Mouse (Mus musculus): ENCODE results near the gene Srprb. TPM values are rescaled to one million over a fixed set of nuclear protein-coding genes. Genes with fewer than 3 reads are reported as not detected.

The Srprb gene
- total RNA-seq, 2 experiments from 2014 or later = 16.3 to 18.0 TPM

GRCm38 (mm10) chr9:103153286-103153685 lies 48.7 kb downstream of the Srprb start:
- DNase-seq = no peak
- intact Hi-C loops (cut with DNase I) = no loop called here

DNA sequence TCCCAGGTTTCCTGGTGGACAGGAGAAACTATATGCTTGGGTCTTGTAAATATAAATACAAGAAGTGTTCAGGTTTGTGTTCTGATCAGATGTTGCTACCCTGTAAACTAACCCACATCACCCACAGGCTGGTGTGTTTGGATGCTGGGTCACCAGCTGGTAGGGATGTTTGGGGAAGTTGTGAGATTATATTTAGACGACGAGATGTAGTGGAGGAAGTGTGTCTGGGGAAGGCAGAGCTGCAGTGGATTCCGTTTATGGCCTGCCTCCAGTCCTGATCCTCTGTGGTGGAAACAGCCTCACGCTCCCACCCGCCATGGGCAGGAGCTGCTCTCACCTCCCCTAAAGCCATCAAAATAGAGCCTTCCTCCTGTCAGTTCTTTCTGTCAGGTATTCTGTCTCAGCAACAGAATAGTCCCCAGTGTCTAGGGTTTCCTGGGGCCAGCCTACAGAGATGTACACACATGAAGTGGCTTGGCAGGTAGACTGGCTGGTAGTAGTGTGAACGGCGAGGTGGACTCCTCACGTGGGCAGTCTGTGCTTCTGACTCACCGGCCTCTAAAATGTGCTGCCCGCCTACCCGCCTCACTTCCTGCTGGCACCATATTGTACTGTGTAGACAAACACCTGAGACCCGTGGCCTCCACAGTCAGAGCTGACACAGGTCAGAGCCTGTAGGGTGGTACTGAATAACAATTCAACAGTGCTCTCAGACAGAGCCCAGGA lies 52.7 kb downstream of the Srprb start:
- intact Hi-C loops (cut with DNase I) = no loop called here
- DNase-seq = no peak

GRCm38 (mm10) chr9:103147103-103147502 lies 54.8 kb downstream of the Srprb start:
- DNase-seq = no peak
- intact Hi-C loops (cut with DNase I) = no loop called here

DNA sequence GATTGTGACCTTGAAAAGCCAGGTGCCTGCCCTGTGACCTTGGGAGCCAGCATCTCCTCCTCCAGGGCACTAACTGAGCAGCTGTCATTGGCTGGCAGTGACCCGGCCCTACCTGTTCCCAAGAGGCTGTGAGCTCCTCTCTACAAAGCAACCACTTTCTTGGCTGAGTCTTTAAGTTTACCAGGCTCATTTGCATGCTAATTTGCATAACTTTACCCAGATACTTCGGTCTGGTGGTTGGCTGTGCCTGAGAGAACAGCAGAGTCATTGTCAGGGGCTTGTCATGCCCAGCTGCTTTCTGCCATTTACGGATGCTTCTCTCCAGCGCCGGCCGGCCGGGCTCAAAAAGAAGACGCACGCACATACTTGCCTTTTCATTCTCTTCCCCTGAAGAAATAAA lies 55.2 kb downstream of the Srprb start:
- DNase-seq = no peak
- intact Hi-C loops (cut with DNase I) = no loop called here

DNA sequence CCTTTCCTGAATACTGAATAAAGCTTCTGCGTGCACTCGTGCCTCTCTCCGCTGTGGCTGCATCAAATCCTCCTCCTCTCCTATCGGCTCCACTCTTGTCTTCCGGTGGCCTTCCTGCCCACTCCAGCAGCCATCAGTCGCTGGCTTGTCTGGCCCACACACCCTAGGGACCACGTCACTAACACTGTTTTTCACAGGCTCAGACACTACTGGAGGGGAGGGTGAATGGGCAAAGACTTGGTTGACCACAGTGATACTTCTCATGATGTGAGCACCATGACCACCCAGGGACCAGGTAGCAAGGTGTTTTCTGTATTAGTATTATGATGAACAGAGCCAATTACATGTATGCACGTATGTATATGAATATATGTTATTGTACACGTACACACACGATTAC lies 55.7 kb downstream of the Srprb start:
- DNase-seq = no peak
- intact Hi-C loops (cut with DNase I) = no loop called here

GRCm38 (mm10) chr9:103145351-103145750 lies 56.6 kb downstream of the Srprb start:
- no peak for DNase-seq
- intact Hi-C loops (cut with DNase I) = no loop called here

DNA sequence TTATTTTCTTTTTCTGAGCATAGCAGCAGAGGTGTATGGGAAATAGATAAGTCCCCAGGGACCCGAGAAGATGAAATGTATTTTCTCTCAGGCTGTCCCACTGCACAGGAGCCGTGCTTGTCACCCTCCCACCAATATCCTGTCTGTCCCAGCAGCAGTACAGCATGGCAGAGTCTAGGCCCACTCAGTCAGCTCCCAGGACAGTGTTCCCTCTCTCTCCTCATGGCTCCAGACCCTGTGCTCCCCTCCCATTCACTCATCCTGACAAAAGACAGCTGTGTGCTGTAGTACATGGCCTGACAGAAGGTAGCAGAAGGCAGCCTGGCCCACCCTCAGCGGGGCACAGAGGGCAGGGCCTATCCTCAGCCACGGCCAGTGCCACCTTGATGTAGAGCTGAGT lies 58.1 kb downstream of the Srprb start:
- intact Hi-C loops (cut with DNase I) = no loop called here
- no peak for DNase-seq

DNA sequence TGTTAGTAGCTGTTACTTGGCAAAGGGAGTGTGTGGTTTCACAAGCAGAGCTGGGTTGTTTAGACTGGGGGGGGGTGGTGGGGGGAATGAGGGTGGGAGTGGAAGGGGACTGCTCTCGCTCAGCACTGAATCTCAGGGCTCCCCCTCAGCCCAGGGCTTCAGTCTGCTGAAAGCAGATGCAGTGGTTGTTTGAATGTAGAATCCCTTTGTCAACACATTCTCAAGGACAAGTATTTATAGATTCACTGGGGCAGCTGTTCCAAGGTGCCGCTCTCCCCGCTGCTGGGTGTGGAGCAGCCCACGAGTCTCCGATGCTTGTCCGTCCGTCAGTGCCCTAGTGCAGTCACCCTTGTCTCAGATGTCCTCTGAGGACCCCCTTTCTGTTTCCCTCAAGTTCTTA lies 60.7 kb downstream of the Srprb start:
- no peak for DNase-seq
- intact Hi-C loops (cut with DNase I) = no loop called here

- intact Hi-C loops (cut with DNase I) = no loop called here
- DNase-seq = no peak
These were observed 61.6 kb downstream of the Srprb start for GRCm38 (mm10) chr9:103140384-103140783.

- intact Hi-C loops (cut with DNase I) = no loop called here
- no peak for DNase-seq
These were observed 62.5 kb downstream of the Srprb start for GRCm38 (mm10) chr9:103139481-103139880.

Other genes with a start within 250 kb of the Srprb start
- under 1 TPM; 0.54 to 0.64 TPM for gene Slco2a1, start 213.4 kb downstream of the Srprb start, total RNA-seq (2021)
- under 1 TPM; 0.66 to 0.81 TPM for gene Rab6b, start 90.3 kb downstream of the Srprb start, total RNA-seq (2021)
- under 1 TPM; 0.42 to 0.74 TPM for gene Gm20425, start 28.2 kb upstream of the Srprb start, total RNA-seq (2021)
- gene Trf, start 28.3 kb upstream of the Srprb start, total RNA-seq (2021) = 10 to 100 TPM in 1 of 2 experiments, 1 to 10 TPM in 1; 7.9 to 10.8 TPM
- gene 1300017J02Rik, start 102.9 kb upstream of the Srprb start, total RNA-seq (2021) = not detected
- 1 to 10 TPM; 6.1 to 7.7 TPM for gene Topbp1, start 103.1 kb upstream of the Srprb start, total RNA-seq (2021)
- gene Cdv3, start 163.7 kb upstream of the Srprb start, total RNA-seq (2021) = 100 to 1,000 TPM; 162 to 200 TPM

Data from gastrocnemius, postnatal 36 days (tissue).